Mouse (Mus musculus) lung, embryonic 14.5 days (tissue): ENCODE data around the gene Olfr820. TPM values are rescaled to one million over a fixed set of nuclear protein-coding genes. Genes with fewer than 3 reads are reported as not detected.

Source experiments
- ATAC-seq: fragments of 200-750 bp; cut with Nextera tagmentation; 2 replicates; pipeline ENCODE4 v1.8.0; 2017; ENCODE audit warnings: mild to moderate bottlenecking, moderate TSS enrichment, moderate library complexity; ENCODE audit not compliant: insufficient read depth
- DNase-seq: peaks from one replicate; pipeline ENCODE4 v3.0.0-alpha.2; 2015
- H3K27ac ChIP-seq: fragments of 300-500 bp; sonication (generic); 2 replicates; pipeline ENCODE4 v1.5.1; 2014; ENCODE audit warnings: low read depth, mild to moderate bottlenecking, moderate library complexity
- H3K27me3 ChIP-seq: fragments of 300-500 bp; sonication (generic); 2 replicates; pipeline ENCODE4 v1.6.1; 2014; ENCODE audit warnings: low read length, control low read depth; ENCODE audit not compliant: insufficient read depth
- H3K36me3 ChIP-seq: fragments of 300-500 bp; sonication (generic); 2 replicates; pipeline ENCODE4 v1.6.1; 2014; ENCODE audit warnings: control low read depth; ENCODE audit not compliant: insufficient read depth
- H3K4me1 ChIP-seq: fragments of 300-500 bp; sonication (generic); 2 replicates; pipeline ENCODE4 v1.6.1; 2014; ENCODE audit warnings: antibody characterized with exemption, control low read depth; ENCODE audit not compliant: insufficient read depth
- H3K4me2 ChIP-seq: fragments of 300-500 bp; sonication (generic); 2 replicates; pipeline ENCODE4 v1.6.1; 2014; ENCODE audit warnings: mild to moderate bottlenecking
- H3K4me3 ChIP-seq: fragments of 300-500 bp; sonication (generic); 2 replicates; pipeline ENCODE4 v1.5.1; 2014; ENCODE audit warnings: low read depth, low read length
- H3K9ac ChIP-seq: fragments of 300-500 bp; sonication (generic); 2 replicates; pipeline ENCODE4 v1.6.1; 2014
- H3K9me3 ChIP-seq: fragments of 300-500 bp; sonication (generic); 2 replicates; pipeline ENCODE4 v1.6.1; 2016; ENCODE audit warnings: low read depth, low read length, control low read depth
- CTCF ChIP-seq: IDR thresholded peaks from 2 replicates; pipeline ENCODE4 v1.5.1; 2016; ENCODE audit warnings: antibody characterized with exemption, low read depth
- WGBS: fragments of 180-500 bp; shearing (Covaris S2); extraction: QIAGEN DNeasy Blood & Tissue Kit; methylation state at CpG from one replicate; pipeline ENCODE4 v1.1.7; 2014; 5-methylcytosine and 5-hydroxymethylcytosine counted together
- polyA plus RNA-seq: library from polyadenylated mRNA; unstranded; fragments of >200 nt; fragmentation: Nextera tagmentation; extraction: Ambion mirVana; gene quantifications from 2 replicates; pipeline ENCODE4 v1.2.1, GENCODE M21; 2014

The Olfr820 gene
- polyA plus RNA-seq, 1 experiment from 2014 or later = not detected

GRCm38 (mm10) chr10:130030048-130030447 is 17.6 kb downstream of the Olfr820 start, which contains the start of gene Olfr821:
Gene Olfr821, plus strand, starts transcription at chr10:130030348.
- ATAC-seq (no peak), DNase-seq (no peak)
- H3K9me3 ChIP-seq = no peaks in the 10 kb centered on the region
- no peaks in the 10 kb centered on the region for H3K27me3 ChIP-seq
- no peaks in the 10 kb centered on the region for H3K4me1 ChIP-seq
- no peak for TF ChIP-seq CTCF
- no peak within 1 kb of the TSS for H3K4me2 ChIP-seq
- no peaks in the 10 kb centered on the region for H3K36me3 ChIP-seq
- H3K4me3 ChIP-seq = no peak within 1 kb of the TSS
- H3K9ac ChIP-seq = no peak within 1 kb of the TSS
- no peak within 1 kb of the TSS for H3K27ac ChIP-seq

GRCm38 (mm10) chr10:130037096-130037495 is 24.7 kb downstream of the Olfr820 start:
- Histone ChIP-seq H3K9me3 (no peaks in the 10 kb centered on the region), H3K4me2 (no peak overlapping the region), H3K4me1 (no peaks in the 10 kb centered on the region), H3K27ac (no peak overlapping the region), H3K27me3 (no peaks in the 10 kb centered on the region), H3K36me3 (no peaks in the 10 kb centered on the region), H3K4me3 (no peak overlapping the region), H3K9ac (no peak overlapping the region)
- TF ChIP-seq CTCF = no peak
- 67% methylated on average over 6 of the region's 6 CpGs for WGBS
- DNase-seq (no peak), ATAC-seq (no peak)

Other genes starting within 250 kb of the Olfr820 start
- gene Olfr808, start 247.1 kb upstream of the Olfr820 start, polyA plus RNA-seq = not detected in 2 replicates
- not detected in 2 replicates for gene Olfr809, start 238.0 kb upstream of the Olfr820 start, polyA plus RNA-seq
- not detected in 2 replicates for gene Olfr810, start 217.7 kb upstream of the Olfr820 start, polyA plus RNA-seq
- gene Olfr811, start 208.2 kb upstream of the Olfr820 start, polyA plus RNA-seq = not detected in 2 replicates
- gene Olfr812, start 166.5 kb upstream of the Olfr820 start, polyA plus RNA-seq = not detected in 2 replicates
- not detected in 2 replicates for gene Olfr813, start 157.3 kb upstream of the Olfr820 start, polyA plus RNA-seq
- gene Olfr814, start 132.8 kb upstream of the Olfr820 start, polyA plus RNA-seq = not detected in 2 replicates
- not detected in 2 replicates for gene Olfr815, start 106.8 kb upstream of the Olfr820 start, polyA plus RNA-seq
- gene Olfr816, start 97.0 kb upstream of the Olfr820 start, polyA plus RNA-seq = not detected in 2 replicates
- gene Olfr818, start 63.5 kb upstream of the Olfr820 start, polyA plus RNA-seq = not detected in 2 replicates
- not detected in 2 replicates for gene Olfr819, start 45.4 kb upstream of the Olfr820 start, polyA plus RNA-seq
- gene Olfr247, start 36.5 kb upstream of the Olfr820 start, polyA plus RNA-seq = not detected in 2 replicates
- not detected in 2 replicates for gene Gm10310, start 27.6 kb upstream of the Olfr820 start, polyA plus RNA-seq
- gene Olfr821, start 17.7 kb downstream of the Olfr820 start, polyA plus RNA-seq = not detected in 2 replicates
- not detected in 2 replicates for gene Olfr822, start 58.6 kb downstream of the Olfr820 start, polyA plus RNA-seq
- not detected in 2 replicates for gene Olfr823, start 102.8 kb downstream of the Olfr820 start, polyA plus RNA-seq
- gene Olfr824, start 117.4 kb downstream of the Olfr820 start, polyA plus RNA-seq = not detected in 2 replicates
- not detected in 2 replicates for gene Olfr825, start 154.1 kb downstream of the Olfr820 start, polyA plus RNA-seq
- not detected in 2 replicates for gene Olfr826, start 171.6 kb downstream of the Olfr820 start, polyA plus RNA-seq
- gene Olfr827, start 201.8 kb downstream of the Olfr820 start, polyA plus RNA-seq = not detected in 2 replicates